In the genomic region with DNA sequence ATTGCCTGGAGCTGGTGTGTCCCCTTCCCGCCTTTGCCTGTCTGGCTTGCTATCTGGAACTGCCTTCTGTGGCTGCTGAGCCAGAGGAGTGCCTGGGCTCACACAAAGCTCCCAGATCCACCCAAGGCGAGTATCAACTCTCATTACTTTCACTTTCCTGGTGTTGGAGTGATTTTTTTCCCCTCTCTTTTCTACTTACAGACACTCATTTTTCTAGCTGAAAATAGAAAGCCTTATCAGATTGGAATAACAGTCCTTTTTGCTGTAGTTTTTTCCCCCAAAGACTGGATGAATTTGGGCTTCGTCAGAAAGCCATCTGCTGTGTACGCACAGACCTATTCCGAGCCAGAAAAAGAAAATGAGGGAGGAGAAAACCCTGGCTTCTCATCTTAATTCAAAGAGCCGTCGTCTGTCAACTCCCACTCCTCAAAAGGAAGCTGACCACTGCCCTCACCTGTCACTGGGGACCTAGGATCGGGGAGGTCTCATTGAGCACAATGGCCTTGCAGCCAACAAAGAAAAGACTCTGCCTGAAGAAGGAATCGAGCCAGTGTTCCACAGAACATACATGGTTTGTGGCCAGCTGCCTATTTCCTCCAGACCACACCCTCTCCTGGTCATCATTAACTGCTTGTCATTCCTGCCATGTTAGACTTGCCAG, we compare ENCODE assay signal across 8 mouse cellular contexts.
DNase-seq lines count a peak whose midpoint lies in the region; ATAC-seq and TF ChIP-seq lines count a peak whose summit lies in the region.

No protein-coding gene starts in this region.

- no peak overlapping the region for H3K9ac ChIP-seq in midbrain, embryonic 13.5 days (replicated peaks)

- WGBS in midbrain, embryonic 10.5 days: 70% methylated on average over 9 of the region's 9 CpGs
- 54% methylated on average over 9 of the region's 9 CpGs for WGBS in midbrain, embryonic 13.5 days

- peaks cover 6% of the 10 kb centered on the region; the same call in 1 of the 2 replicates for H3K4me1 ChIP-seq in midbrain, embryonic 10.5 days
- H3K4me1 ChIP-seq in midbrain, embryonic 13.5 days (replicated peaks): no peaks in the 10 kb centered on the region

- ATAC-seq in midbrain, embryonic 13.5 days: no peak
- ATAC-seq in activated CD4-positive, CD25-positive, alpha-beta regulatory T cell, adult 4 months: no peak

- H3K27me3 ChIP-seq in midbrain, embryonic 10.5 days (ENCODE audit: low read depth, poor library complexity, severe bottlenecking): no peaks in the 10 kb centered on the region
- H3K27me3 ChIP-seq in midbrain, embryonic 13.5 days: no peaks in the 10 kb centered on the region

- H3K4me3 ChIP-seq in midbrain, embryonic 10.5 days: no peak overlapping the region
- H3K4me3 ChIP-seq in midbrain, embryonic 13.5 days (replicated peaks): no peak overlapping the region
- H3K4me3 ChIP-seq in layer of hippocampus, adult 2 months: peak overlapping the region; percentile 8; the same call in 1 of the 2 replicates

- 0 out of 2 replicates have a peak overlapping the region, but pooled peaks have one; percentile 10 for H3K27ac ChIP-seq in midbrain, embryonic 10.5 days (replicated peaks)
- no peak overlapping the region for H3K27ac ChIP-seq in midbrain, embryonic 13.5 days
- peak overlapping the region; percentile 83 for H3K27ac ChIP-seq in layer of hippocampus, adult 2 months

- TF ChIP-seq CTCF in layer of hippocampus, adult 2 months (conservative IDR thresholded peaks at IDR 0.05): no peak

- H3K36me3 ChIP-seq in midbrain, embryonic 10.5 days: no peaks in the 10 kb centered on the region
- H3K36me3 ChIP-seq in midbrain, embryonic 13.5 days: no peaks in the 10 kb centered on the region

- no peaks in the 10 kb centered on the region for H3K9me3 ChIP-seq in midbrain, embryonic 10.5 days (replicated peaks)
- H3K9me3 ChIP-seq in midbrain, embryonic 13.5 days: no peaks in the 10 kb centered on the region

- H3K4me2 ChIP-seq in midbrain, embryonic 13.5 days (replicated peaks): no peak overlapping the region

- no peak for DNase-seq in midbrain, embryonic 10.5 days (ENCODE audit: low spot score)
- DNase-seq in frontal cortex, postnatal 36 days (ENCODE audit: low spot score in 2 of 2): peak; percentile 30 to 66
- DNase-seq in layer of hippocampus, adult 2 months (ENCODE audit: low spot score in 2 of 2): peak; percentile 38 to 66
- DNase-seq in right cerebral cortex, postnatal 4 days: peak; percentile 27
- no peak for DNase-seq in thymus, postnatal 36 days
- no peak for DNase-seq in urinary bladder, adult 18-20 months (ENCODE audit: low spot score in 2 of 2)

Comparison
In these comparisons a context has a peak if more than half of its experiments do, and no peak if none do; other contexts are left out.
1. DNase-seq: peak in frontal cortex, postnatal 36 days (2 of 2), layer of hippocampus, adult 2 months (2 of 2) and right cerebral cortex, postnatal 4 days (single experiment); none in midbrain, embryonic 10.5 days (single experiment), thymus, postnatal 36 days (0 of 2) and urinary bladder, adult 18-20 months (0 of 2).